Mouse (Mus musculus) heart, embryonic 16.5 days (tissue): Measurements from ENCODE around the gene Sun1. TPM values are rescaled to one million over a fixed set of nuclear protein-coding genes. Genes with fewer than 3 reads are reported as not detected.

Experiments
- ATAC-seq: fragments of 200-750 bp; cut with Nextera tagmentation; replicated peaks from 2 replicates; pipeline ENCODE4 v1.8.0; 2017; ENCODE audit warnings: moderate number of reproducible peaks; ENCODE audit not compliant: insufficient read depth, low FRiP score; ENCODE audit errors: extremely low read depth
- H3K27ac ChIP-seq: fragments of 300-500 bp; sonication (generic); 2 replicates; pipeline ENCODE4 v1.5.1; 2014; ENCODE audit warnings: mild to moderate bottlenecking, low read length, control low read depth, moderate library complexity
- H3K27me3 ChIP-seq: fragments of 300-500 bp; sonication (generic); 2 replicates; pipeline ENCODE4 v1.6.1; 2014; ENCODE audit warnings: low read length, mixed read lengths; ENCODE audit not compliant: control insufficient read depth, insufficient read depth
- H3K36me3 ChIP-seq: fragments of 300-500 bp; sonication (generic); 2 replicates; pipeline ENCODE4 v1.6.1; 2014; ENCODE audit not compliant: control insufficient read depth, insufficient read depth
- H3K4me1 ChIP-seq: fragments of 300-500 bp; sonication (generic); 2 replicates; pipeline ENCODE4 v1.6.1; 2014; ENCODE audit warnings: low read length, mixed read lengths; ENCODE audit not compliant: control insufficient read depth, insufficient read depth
- H3K4me2 ChIP-seq: fragments of 300-500 bp; sonication (generic); 2 replicates; pipeline ENCODE4 v1.6.1; 2014; ENCODE audit warnings: low read depth, mild to moderate bottlenecking, control low read depth, low read length
- H3K4me3 ChIP-seq: fragments of 300-500 bp; sonication (generic); 2 replicates; pipeline ENCODE4 v1.5.1; 2014; ENCODE audit warnings: mild to moderate bottlenecking, control low read depth, low read length
- H3K9ac ChIP-seq: fragments of 300-500 bp; sonication (generic); 2 replicates; pipeline ENCODE4 v1.6.1; 2014; ENCODE audit warnings: low read length, control low read depth
- H3K9me3 ChIP-seq: fragments of 300-500 bp; sonication (generic); replicated peaks from 2 replicates; pipeline ENCODE4 v1.6.1; 2016; ENCODE audit warnings: low read length; ENCODE audit not compliant: control insufficient read depth
- WGBS: fragments of 180-500 bp; shearing (Covaris S2); extraction: QIAGEN DNeasy Blood & Tissue Kit; methylation state at CpG from one replicate; pipeline ENCODE4 v1.1.7; 2014; 5-methylcytosine and 5-hydroxymethylcytosine counted together
- polyA plus RNA-seq: library from polyadenylated mRNA; unstranded; fragments of >200 nt; fragmentation: Nextera tagmentation; extraction: Ambion mirVana; gene quantifications from 2 replicates; pipeline ENCODE4 v1.2.1, GENCODE M21; 2015

The Sun1 gene
- polyA plus RNA-seq, 1 experiment from 2014 or later: 35.7 TPM

DNA sequence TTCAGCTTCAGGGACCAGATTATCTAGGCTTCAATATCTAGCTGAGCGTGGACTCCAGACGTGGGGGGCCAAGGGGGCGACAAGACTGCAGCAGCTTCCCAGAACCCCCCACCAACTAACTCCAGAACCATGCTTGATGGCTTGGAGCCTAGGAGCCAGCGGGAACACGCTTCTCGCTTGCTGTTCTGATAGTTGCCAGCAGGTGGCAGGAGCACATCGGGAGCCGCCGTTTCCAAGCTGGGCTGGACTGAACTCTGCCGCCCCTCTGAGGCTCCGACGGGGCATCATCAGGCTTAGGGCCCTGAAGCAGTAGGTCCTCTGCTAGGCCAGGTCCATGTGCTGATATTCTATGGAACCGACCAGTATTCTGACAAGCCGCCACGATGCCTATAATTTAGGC lies 81.8 kb downstream of the Sun1 start:
- 7% methylated on average over 15 of the region's 15 CpGs for WGBS
- H3K4me2 ChIP-seq: no peak overlapping the region
- no peak overlapping the region for H3K9ac ChIP-seq
- no peak overlapping the region for H3K4me3 ChIP-seq
- no peaks in the 10 kb centered on the region for H3K36me3 ChIP-seq
- H3K27ac ChIP-seq: no peak overlapping the region
- H3K9me3 ChIP-seq: 0 out of 2 replicates have a peak, but pooled peaks cover 3% of the 10 kb centered on the region
- H3K4me1 ChIP-seq: no peaks in the 10 kb centered on the region
- peak; percentile 59 for ATAC-seq
- no peaks in the 10 kb centered on the region for H3K27me3 ChIP-seq

DNA sequence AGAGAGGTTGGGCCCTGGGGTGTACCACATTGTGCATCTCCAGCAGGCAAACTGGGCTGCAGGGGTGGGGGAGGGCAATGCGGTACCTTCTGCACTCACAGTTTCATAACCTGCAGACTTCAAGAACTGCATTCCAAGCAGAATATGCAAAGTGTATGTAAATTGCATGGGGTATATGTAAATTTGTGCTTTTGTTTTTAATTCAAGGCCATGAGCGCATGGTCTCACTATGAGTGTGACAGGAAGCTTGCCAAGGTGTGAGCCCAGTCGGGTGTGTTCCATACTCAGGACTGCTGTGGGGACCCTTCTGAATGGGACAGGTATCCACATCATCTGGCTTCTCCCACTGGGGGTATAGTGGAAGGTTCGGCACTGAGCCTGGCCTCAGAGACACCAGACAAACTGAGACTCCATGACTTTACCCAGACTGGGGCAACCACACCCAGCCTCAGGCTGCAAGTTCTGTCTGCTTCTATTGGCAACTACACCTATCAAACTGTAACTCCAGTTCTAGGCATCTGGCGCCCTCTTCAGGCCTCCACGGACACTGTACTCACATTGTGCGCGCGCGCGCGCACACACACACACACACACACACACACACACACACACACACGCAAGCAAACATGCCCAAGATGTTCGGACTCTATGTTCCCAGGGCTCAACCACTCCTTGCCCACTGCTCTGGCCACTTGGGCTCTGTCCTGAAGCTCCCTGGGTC lies 83.2 kb downstream of the Sun1 start:
- ATAC-seq: no peak
- 93% methylated on average over 14 of the region's 14 CpGs for WGBS
- Histone ChIP-seq H3K9ac (no peak overlapping the region), H3K27ac (no peak overlapping the region), H3K9me3 (0 out of 2 replicates have a peak, but pooled peaks cover 3% of the 10 kb centered on the region), H3K36me3 (no peaks in the 10 kb centered on the region), H3K27me3 (no peaks in the 10 kb centered on the region; the same call in 1 of the 2 replicates), H3K4me3 (no peak overlapping the region), H3K4me1 (no peaks in the 10 kb centered on the region), H3K4me2 (no peak overlapping the region)

DNA sequence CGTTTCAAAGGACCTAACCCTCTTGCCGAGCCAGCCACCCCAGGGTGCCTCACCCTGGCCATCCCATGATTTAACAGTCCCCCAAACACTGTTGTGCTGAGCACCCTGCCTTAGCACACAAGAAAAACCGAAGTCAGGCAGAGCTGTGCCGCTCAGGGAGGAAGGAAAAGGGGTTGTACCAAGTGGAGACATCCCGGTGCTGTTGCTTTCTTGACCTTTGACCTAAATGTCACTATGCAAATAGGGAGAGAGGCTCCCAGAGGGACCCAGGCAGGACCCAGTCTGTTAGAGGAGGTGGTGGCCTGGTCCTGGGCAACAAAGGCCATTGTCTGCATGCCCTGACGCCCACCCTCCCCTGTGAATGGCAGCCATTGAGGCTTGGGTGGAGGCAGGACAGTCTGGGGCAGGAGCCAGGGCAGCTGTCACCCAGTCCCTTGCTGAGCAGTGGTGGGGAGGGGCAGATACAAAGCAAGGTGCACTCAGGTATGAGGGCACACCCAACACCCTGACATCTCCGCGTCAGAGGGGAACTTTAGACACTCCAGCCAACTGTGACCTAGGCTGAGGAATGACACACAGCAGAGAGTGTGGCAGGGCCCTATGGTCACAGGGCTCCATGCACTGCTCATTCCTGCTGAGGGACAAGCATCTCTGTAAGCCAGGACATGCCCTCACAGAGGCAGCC lies 85.1 kb downstream of the Sun1 start:
- no peaks in the 10 kb centered on the region; the same call in 1 of the 2 replicates for H3K27me3 ChIP-seq
- no peaks in the 10 kb centered on the region for H3K36me3 ChIP-seq
- no peak overlapping the region for H3K4me2 ChIP-seq
- ATAC-seq: no peak
- H3K4me3 ChIP-seq: no peak overlapping the region
- H3K9ac ChIP-seq: no peak overlapping the region
- H3K9me3 ChIP-seq: 0 out of 2 replicates have a peak, but pooled peaks cover 3% of the 10 kb centered on the region
- H3K4me1 ChIP-seq: no peaks in the 10 kb centered on the region
- no peak overlapping the region for H3K27ac ChIP-seq
- 49% methylated on average over 8 of the region's 8 CpGs for WGBS

DNA sequence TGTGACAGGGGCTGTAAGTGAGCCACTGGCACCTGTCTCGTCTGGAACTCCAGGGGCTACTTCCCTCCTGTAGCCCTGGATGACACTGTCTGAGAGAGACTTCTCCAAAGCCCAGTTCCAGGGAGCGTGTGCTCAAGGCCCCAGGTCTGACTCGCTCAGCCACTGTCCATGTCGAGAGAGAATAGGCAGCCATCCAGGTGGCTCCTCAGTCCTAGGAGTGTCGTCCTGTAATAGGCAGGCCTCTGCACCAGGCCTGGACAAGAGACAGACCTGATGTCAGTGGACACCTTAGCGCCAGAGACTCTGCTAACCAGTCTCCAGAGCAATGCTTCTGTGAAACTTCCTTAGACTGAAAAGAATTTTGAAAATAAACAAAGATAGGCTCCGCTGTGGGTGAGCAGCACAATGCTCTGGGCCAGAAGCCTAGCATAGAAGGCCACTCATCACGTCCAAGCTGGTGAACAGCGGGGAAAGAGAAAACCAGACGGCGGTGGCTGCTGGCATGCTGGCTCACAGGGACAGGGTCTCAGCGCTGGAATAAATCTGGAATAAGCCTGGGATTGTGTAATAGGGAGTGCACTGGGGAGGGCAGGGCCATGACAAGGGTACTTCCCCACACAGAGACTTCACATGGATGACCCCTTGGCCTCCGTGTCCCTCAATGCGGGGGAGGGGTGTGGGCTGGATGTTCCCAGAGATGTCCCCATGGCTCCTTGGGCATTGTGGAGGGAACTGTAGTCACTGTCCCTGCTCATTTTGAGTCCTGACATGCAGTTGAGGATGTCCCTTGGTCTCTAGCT lies 85.9 kb downstream of the Sun1 start:
- 0 out of 2 replicates have a peak, but pooled peaks cover 3% of the 10 kb centered on the region for H3K9me3 ChIP-seq
- H3K9ac ChIP-seq: no peak overlapping the region
- 58% methylated on average over 14 of the region's 14 CpGs for WGBS
- no peak overlapping the region for H3K4me2 ChIP-seq
- H3K4me1 ChIP-seq: no peaks in the 10 kb centered on the region
- H3K27me3 ChIP-seq: no peaks in the 10 kb centered on the region; the same call in 1 of the 2 replicates
- ATAC-seq: no peak
- H3K36me3 ChIP-seq: no peaks in the 10 kb centered on the region
- no peak overlapping the region for H3K4me3 ChIP-seq
- peak overlapping the region; percentile 38; the same call in 1 of the 2 replicates for H3K27ac ChIP-seq

DNA sequence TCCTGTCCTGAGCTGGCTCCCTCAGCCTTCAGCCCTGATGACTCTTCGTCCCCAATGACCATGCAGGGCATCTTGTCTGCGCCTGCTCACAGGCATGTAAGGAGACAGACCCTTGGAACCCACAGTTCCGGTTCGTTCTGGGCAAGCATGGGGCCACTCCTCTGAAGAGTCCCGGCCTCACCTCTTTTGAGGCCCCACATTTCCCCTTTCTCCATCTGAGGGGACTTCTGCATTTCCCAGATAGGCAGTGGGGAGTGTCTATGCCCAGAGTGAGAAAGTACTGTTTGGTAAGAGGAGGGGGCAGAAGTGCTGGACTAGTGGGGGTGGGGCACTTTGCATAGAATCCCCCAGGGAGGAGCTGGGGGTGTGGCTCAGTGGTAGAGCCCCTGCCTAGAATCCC lies 86.7 kb downstream of the Sun1 start:
- 0 out of 2 replicates have a peak overlapping the region, but pooled peaks have one; percentile 38 for H3K27ac ChIP-seq
- H3K9me3 ChIP-seq: 0 out of 2 replicates have a peak, but pooled peaks cover 3% of the 10 kb centered on the region
- ATAC-seq: no peak
- no peaks in the 10 kb centered on the region; the same call in 1 of the 2 replicates for H3K27me3 ChIP-seq
- WGBS: 73% methylated on average over 5 of the region's 5 CpGs
- H3K4me1 ChIP-seq: no peaks in the 10 kb centered on the region
- H3K36me3 ChIP-seq: no peaks in the 10 kb centered on the region
- no peak overlapping the region for H3K4me2 ChIP-seq
- no peak overlapping the region for H3K4me3 ChIP-seq
- no peak overlapping the region for H3K9ac ChIP-seq

DNA sequence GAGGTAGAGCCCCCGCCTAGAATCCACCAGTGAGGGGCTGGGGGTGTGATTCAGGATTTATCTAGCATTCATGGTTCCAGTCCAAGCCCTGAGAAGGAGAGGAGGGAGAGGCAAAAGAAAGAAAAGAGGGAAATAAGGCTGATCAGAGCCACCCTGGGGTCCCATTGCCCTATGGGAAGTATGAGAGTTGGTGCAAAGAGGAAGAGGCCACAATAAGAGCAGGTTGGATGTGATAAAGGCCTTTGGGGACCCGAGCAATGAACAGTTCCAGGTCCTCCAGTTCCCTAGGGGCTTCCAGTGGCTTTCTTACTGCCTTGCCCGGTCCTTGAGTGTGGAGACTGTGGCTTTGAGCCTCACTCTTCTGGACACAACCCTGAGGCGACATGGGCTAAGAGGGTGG lies 87.3 kb downstream of the Sun1 start:
- no peak overlapping the region for H3K4me3 ChIP-seq
- no peaks in the 10 kb centered on the region for H3K36me3 ChIP-seq
- 0 out of 2 replicates have a peak, but pooled peaks cover 3% of the 10 kb centered on the region for H3K9me3 ChIP-seq
- ATAC-seq: no peak
- H3K4me1 ChIP-seq: no peaks in the 10 kb centered on the region
- no peak overlapping the region for H3K9ac ChIP-seq
- no peaks in the 10 kb centered on the region; the same call in 1 of the 2 replicates for H3K27me3 ChIP-seq
- no peak overlapping the region for H3K4me2 ChIP-seq
- no peak overlapping the region for H3K27ac ChIP-seq
- WGBS: 78% methylated on average over 4 of the region's 4 CpGs

DNA sequence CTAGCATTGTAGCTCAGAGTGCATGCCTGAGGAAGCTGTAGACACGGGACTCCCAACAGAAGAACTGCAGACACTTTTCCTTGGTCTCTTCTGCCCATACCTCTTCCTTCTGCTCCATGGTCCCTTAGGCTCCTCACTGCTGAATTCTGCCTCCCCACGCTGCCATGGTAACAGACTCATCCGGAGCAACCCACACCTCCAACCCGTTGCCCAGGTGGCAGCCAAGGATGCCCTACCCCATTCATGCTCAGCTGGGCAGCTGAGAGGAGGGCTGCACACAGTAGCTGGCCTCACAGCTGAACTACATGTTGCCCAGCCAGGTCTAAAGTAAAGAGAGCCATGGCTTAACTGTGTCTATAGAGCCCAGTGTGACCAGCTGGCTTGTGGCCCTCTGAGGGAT lies 88.2 kb downstream of the Sun1 start:
- Histone ChIP-seq H3K36me3 (no peaks in the 10 kb centered on the region), H3K4me3 (no peak overlapping the region), H3K4me1 (no peaks in the 10 kb centered on the region), H3K9me3 (0 out of 2 replicates have a peak, but pooled peaks cover 3% of the 10 kb centered on the region), H3K9ac (no peak overlapping the region), H3K27me3 (no peaks in the 10 kb centered on the region; the same call in 1 of the 2 replicates), H3K4me2 (no peak overlapping the region), H3K27ac (no peak overlapping the region)
- ATAC-seq: no peak
- 72% methylated on average over 4 of the region's 4 CpGs for WGBS

DNA sequence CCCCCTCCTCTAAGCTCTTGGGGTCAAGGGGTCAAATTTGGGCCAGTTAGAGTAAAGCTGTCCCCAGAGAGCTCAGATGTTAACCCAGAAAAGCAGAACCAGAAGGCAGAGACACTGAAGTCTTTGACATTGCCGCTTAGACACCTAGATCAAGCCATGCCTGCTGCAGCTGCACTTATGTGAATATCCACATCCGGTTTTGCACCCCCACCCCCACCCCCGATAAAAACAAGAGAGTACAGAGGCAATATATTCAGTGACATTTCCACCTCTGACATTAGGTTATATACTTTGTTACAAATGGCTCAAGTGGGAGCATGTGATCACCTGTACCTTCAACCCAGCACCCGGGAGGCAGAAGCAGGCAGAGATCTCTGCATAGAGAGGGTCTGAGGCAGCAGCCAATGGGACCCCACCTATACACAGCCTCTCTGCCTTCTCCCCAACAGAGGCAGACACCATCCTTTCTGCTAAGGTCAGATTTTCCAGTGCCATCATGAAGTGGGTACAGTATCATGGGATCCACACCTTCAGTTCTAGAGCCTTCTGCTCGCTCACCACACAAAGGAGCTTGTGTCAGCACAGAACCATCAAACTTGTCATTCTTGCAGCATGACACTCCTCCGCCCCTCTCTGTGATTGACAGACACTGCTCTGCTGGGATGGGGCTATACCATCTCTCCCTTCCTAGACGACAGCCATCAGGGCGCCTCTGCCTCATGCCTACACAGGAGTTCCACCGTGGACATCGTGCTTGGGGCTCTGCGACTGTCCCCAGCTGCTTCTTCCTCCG lies 90.2 kb downstream of the Sun1 start:
- H3K9me3 ChIP-seq: peaks cover 3% of the 10 kb centered on the region; the same call in 1 of the 2 replicates
- H3K4me3 ChIP-seq: no peak overlapping the region
- ATAC-seq: no peak
- H3K4me1 ChIP-seq: no peaks in the 10 kb centered on the region
- H3K27ac ChIP-seq: no peak overlapping the region
- no peaks in the 10 kb centered on the region; the same call in 1 of the 2 replicates for H3K27me3 ChIP-seq
- no peak overlapping the region for H3K4me2 ChIP-seq
- no peaks in the 10 kb centered on the region for H3K36me3 ChIP-seq
- no peak overlapping the region for H3K9ac ChIP-seq
- 80% methylated on average over 12 of the region's 12 CpGs for WGBS
